Mouse (Mus musculus): ENCODE results near the gene Gm20867. TPM values are rescaled to one million over a fixed set of nuclear protein-coding genes. Genes with fewer than 3 reads are reported as not detected.
"Not testable (repeated sequence)": the region's sequence is repeated elsewhere in the genome, so short reads cannot be mapped to it uniquely, and the experiment has no call there.

The Gm20867 gene
- polyA plus RNA-seq (2016; fragmentation: Nextera tagmentation; extraction: Ambion mirVana): not detected in 2 replicates

- not testable (repeated sequence) for H3K27ac ChIP-seq; H3K9ac ChIP-seq (replicated peaks); H3K4me3 ChIP-seq (replicated peaks); H3K27me3 ChIP-seq; H3K4me1 ChIP-seq (replicated peaks); H3K4me2 ChIP-seq; H3K9me3 ChIP-seq; H3K36me3 ChIP-seq; ATAC-seq (ENCODE audit: insufficient number of reproducible peaks, insufficient read depth, low FRiP score, low TSS enrichment, low read depth)
- no CpG with 5 or more reads among the region's 3 CpGs for WGBS
These were observed at the start of gene Gm20867 for GRCm38 (mm10) chrY:77963104-77963503. Gene Gm20867 (minus strand): TSS chrY:77963204.

Other genes with a start within 250 kb of the Gm20867 start
- gene Gm29564, start 249.8 kb upstream of the Gm20867 start, polyA plus RNA-seq (2016; fragmentation: Nextera tagmentation; extraction: Ambion mirVana): not detected in 2 replicates

All from limb, embryonic 12.5 days (tissue).